Mouse (Mus musculus): ENCODE data around the gene Alg14.

Alg14 gene

DNA sequence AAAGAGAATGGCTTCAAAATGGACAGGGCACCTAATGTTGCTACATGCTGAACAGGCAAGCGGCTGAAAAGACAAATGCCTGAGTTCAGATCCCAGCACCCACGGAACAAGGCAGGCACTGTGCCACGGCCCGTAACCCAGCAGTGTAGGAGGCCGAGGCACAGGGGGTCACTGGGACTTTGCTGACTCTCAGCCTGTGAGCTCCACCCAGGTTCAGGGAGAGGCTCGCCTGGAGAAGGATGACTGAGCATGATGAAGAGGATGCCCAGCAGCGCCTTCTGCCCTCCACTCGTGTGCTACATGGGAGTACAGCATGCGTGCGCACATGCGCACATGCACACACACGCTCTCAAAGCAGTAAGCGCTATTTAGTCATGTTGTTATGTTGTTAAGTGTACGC is 11.9 kb upstream of the Alg14 start:
- no peak for DNase-seq (ENCODE audit: extremely low spot score)

DNA sequence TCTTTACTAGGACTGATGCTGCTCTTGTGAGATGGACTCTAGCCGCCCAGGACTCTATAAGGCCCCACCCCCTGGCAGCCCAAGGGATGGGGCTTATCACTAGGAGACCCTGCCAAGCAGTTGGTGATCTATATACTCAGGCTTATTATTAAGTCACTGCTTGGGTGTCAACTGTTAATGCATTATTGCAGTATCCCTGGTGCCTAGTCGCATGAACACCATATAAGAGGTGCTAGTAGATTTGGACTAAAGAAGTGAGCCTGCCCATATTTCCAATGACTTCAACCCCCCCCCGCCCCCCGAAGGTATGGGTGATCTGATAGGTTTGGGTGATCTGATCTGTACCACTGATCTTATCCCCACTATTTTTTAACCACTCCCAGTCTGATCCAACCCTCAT is 8.6 kb upstream of the Alg14 start, which contains the start of gene Tmem56:
Gene Tmem56, minus strand, starts transcription at position 101 of the 400 bp plus-strand sequence.
- no peak for DNase-seq (ENCODE audit: extremely low spot score)

- DNase-seq (ENCODE audit: extremely low spot score): no peak
These were observed 6.4 kb upstream of the Alg14 start for GRCm38 (mm10) chr3:121285219-121285618.

DNA sequence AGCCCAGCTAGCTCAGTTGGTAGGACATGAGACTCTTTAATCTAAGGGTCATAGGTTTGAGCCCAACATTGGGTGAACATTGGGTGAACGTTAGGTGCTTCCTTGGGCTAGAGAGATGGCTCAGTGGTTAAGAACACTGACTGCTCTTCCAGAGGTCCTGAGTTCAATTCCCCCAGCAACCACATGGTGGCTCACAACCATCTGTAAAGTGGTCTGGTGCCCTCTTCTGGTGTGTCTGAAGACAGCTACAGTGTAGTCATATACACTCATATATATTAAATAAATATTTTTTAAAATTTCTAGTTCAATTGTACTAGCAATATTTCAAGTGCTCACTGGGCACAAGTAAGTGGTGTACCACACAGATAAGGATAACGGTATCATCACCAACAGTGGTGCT is 4.4 kb upstream of the Alg14 start:
- DNase-seq (ENCODE audit: extremely low spot score): no peak

DNA sequence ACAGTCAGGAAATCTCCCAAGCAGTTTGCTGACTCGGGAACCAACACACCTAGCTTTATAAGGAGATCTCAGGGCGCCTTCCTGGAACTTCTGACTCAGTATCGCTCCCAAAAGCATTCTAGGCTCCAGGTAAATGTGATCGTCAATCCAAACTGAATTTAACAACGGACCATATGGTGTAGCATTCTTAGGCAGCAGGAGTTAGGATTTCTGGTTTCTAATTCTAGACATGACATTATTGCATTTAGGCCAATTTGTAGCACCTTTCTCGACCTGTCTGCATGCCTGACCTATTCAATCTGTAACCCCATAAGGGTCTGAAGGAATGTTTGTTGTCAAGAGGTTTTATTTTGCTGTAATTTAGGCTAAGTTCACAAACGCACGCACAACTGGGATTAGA is 892 bp upstream of the Alg14 start:
- no peak for DNase-seq (ENCODE audit: extremely low spot score)

- no peak for DNase-seq (ENCODE audit: extremely low spot score)
These were observed 381 bp upstream of the Alg14 start for GRCm38 (mm10) chr3:121291225-121291559.

- DNase-seq (ENCODE audit: extremely low spot score): no peak
These were observed 2.6 kb downstream of the Alg14 start for GRCm38 (mm10) chr3:121294200-121294599.

DNA sequence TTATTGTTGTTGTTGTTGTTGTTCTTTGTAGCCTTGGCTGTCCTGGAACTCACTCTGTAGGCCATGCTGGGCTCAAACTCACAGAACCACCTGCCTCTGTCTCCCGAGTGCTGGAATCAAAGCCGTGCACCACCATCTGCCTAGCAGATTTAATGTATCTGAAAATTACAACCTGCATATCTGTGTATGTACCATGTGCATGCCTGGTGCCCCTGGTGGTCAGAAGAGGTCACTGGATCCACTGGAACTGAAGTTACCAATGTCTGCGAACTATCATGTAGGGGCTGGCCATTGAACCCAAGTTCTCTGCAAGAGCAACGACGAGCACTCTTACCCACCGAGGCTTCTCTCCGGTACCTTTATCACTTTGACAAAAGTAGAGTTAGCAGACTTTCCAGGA is 15.1 kb downstream of the Alg14 start:
- no peak for DNase-seq (ENCODE audit: extremely low spot score)

DNA sequence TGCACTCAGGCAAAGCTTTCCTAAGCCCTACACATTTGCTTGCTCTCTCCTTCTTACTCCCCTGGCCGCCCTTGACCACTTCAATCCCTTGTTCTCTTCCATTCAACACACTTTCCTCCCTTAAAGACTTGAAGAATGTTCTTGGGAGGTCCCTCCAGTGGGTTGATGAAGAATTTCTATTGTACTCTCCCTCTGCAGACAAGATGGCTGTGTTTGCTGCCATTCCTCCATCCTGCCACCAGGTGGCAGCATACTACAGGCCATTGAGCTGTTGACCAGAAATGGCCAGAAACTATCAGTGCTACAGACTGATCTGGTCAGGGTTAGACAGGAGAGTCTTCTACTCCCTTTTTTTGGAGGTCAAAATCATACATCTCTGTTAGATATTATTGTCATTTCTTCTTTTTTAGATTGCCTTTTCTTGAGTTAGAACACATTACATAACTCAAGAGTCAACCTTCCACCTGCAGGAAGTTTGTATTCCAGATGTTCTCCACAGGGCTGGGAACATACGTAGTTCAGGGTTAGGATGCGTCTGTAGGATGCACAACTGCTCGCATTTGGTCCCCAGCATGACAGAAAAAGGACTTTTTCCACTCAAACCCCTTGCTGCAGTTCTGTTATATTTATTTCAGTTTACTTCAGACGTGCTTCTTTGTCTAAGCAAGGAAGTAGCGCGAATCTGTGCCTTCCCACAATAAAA is 16.1 kb downstream of the Alg14 start:
- peak; percentile 77 for DNase-seq (ENCODE audit: extremely low spot score)

DNA sequence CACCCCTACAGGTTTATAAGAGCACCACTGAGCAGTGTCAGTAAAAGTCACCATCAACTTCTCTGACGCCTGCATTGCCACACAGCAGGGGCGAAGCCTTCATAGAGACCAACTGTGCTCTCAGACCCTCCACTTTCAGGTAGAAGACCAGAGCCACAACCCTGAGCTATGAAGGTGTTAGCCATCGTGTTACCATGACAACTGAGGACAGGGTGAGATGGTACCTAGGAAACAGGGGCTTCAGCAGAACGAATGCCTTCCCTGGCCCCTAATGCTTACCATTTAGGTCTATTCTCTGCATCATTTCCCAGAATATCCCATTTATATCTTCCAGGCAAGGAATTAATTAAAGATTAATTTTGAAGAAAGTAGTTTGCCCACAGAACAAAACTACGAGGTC is 17.4 kb downstream of the Alg14 start:
- no peak for DNase-seq (ENCODE audit: extremely low spot score)

- DNase-seq (ENCODE audit: extremely low spot score): no peak
These were observed 17.9 kb downstream of the Alg14 start for GRCm38 (mm10) chr3:121309429-121309828.

DNA sequence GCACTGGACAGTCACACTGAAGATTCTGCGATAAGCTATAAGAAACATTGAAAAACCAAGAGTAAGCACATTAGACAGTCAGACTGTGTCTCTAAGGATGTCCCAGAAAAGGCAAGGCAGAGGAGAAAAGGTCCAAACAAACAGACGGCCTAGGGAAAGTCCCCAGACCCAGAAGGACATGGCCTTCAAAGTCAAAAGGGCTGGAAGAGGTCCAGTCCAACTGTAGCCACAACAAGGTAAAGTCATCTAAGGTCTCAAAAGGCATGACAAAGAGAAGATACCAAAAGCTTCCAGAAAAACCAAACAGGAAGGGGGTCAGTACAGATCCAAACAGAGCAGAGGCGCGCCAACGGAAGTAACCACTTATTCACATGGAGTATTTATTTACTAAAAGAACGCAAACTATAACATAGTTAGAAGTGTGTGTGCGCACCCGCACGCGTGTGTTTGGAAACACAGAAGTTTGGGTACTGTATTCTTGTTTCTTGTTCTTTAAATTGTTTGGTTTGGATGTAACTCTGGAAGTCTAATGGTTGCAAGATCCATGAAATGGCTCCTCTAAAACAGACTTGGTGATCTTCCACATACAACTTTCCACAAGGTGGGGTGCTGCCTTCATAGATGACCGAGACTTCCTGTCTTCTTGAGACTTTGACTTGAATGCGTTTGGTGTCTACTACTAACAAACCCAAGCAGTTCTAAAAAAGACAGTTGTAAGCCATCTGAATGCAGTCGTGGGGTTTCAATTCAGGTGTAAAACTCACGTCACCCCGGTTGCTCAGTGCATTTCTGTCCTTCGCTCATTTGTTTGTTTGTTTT is 18.5 kb downstream of the Alg14 start:
- DNase-seq (ENCODE audit: extremely low spot score): no peak

GRCm38 (mm10) chr3:121312426-121312825 is 20.9 kb downstream of the Alg14 start:
- DNase-seq (ENCODE audit: extremely low spot score): no peak

DNA sequence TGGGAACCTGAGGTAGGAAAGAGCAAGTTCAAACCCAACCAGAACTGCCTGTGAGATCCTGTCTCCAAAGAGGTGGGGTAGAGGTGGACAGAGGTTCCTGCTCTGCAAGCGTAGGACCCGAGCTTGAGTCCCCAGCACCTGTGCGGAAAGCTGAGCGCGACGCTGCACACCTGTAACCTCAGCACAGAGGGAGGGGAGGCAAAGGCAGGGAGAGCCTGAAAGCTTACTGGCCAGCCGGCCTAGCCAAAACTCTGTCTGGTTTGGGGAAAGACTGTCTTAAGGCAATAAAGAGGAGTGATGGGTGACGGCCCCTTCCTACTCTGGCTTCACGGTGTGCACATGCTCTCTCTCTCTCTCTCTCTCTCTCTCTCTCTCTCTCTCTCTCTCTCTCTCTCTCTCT is 21.4 kb downstream of the Alg14 start:
- no peak for DNase-seq (ENCODE audit: extremely low spot score)

GRCm38 (mm10) chr3:121314149-121314548 is 22.6 kb downstream of the Alg14 start:
- no peak for DNase-seq (ENCODE audit: extremely low spot score)

DNA sequence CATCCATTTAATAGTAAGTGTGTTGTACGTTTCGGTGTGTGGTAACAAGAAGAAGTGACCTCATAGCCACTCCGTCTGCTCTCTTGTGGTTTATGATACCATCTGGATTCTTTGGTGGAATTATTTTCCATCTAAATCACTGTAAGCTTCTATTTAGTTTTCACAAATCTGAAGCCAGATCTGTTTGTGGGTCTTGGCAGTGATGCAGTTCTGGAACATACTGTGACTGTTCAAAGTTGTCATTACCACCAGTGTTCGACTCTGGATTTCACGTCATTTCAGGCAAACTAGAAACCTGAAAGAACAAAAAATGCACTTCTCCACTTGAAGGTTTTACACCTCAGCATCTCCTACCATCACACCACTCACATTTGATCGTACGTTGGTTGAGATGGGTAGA is 23.9 kb downstream of the Alg14 start:
- no peak for DNase-seq (ENCODE audit: extremely low spot score)

GRCm38 (mm10) chr3:121319906-121320305 is 28.3 kb downstream of the Alg14 start:
- DNase-seq (ENCODE audit: extremely low spot score): no peak

DNA sequence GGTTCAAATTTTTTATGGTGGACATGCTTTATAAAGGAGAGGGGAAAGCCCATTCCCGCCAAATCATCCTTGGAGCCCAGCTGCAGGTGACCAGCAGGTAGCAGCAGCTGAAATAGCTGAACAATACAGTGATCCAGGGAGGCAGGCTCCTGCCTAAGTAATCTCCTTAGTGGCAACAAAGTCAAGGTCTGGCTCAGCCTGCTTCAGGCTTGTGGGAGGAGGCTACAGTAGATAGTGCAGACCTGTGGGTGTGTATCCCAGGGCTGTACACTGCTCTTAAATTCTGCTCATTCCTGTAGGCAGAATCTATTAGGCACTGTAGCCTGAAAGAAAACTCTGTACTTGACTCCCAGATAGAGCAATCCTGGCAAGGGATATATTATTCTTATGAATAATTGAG is 29.3 kb downstream of the Alg14 start:
- DNase-seq (ENCODE audit: extremely low spot score): no peak

DNA sequence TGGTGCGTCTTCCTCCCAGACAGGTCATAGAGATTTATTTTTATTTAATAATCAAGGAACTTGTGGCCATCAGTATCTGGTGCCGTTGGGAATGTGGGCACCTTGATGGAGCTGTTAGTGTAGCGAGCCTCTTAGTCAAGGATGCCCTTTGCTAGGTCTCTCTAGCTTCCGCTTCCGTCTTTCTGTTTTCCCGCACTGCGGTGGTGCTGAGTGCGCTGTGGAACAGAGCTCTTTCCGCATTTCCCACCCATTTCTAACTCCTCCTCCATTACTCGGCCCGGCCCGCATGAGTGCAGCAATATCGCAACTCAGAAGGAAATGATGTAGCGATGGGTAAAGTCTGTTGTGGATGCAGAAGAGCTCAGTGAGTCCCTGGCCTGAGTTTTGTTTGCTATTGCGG is 31.8 kb downstream of the Alg14 start:
- DNase-seq (ENCODE audit: extremely low spot score): no peak

GRCm38 (mm10) chr3:121327406-121327805 is 35.8 kb downstream of the Alg14 start:
- DNase-seq (ENCODE audit: extremely low spot score): no peak

DNA sequence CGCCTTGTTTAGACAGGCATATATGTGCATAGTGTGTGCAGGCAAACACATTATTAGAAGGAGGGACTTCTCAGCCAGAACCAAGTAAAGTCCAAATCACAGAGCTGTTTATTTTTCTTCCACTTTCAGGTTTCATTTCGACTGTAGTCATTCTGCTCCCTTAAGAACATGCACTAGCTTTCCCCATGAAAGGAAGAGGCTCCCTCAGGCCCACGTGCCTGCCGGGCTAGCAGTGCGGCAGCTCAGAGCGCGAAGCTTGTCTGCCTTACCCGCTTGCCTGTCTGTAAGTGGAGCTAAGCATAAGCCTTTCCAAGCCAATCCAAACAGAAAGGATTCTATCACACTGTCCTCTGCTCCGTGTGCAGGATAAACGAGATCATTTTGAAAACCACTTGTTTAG is 38.1 kb downstream of the Alg14 start:
- no peak for DNase-seq (ENCODE audit: extremely low spot score)

- no peak for DNase-seq (ENCODE audit: extremely low spot score)
These were observed 38.7 kb downstream of the Alg14 start for GRCm38 (mm10) chr3:121330244-121330646.

- DNase-seq (ENCODE audit: extremely low spot score): no peak
These were observed 44.8 kb downstream of the Alg14 start for GRCm38 (mm10) chr3:121336234-121336890.
